Mouse (Mus musculus) spleen, adult 2 months (tissue): Measurements from ENCODE around the gene Xrcc6. TPM values are rescaled to one million over a fixed set of nuclear protein-coding genes. Genes with fewer than 3 reads are reported as not detected.
A peak's percentile ranks its signal among the peaks of the same experiment; 100 is the strongest.

ENCODE experiments used
- DNase-seq, 2 experiments: peaks; one replicate each; pipeline versions ENCODE4 v3.0.0 to v3.0.0-alpha.2; 2012 to 2021; ENCODE audit warnings: low spot score in 2 of 2, low read depth in 1 of 2
- H3K27ac ChIP-seq: fragments of 200-500 bp; 2 replicates; pipeline ENCODE4 v1.5.1; 2012; ENCODE audit warnings: low read length, inconsistent platforms; ENCODE audit not compliant: insufficient read depth
- H3K27me3 ChIP-seq: fragments of 200-500 bp; 2 replicates; pipeline ENCODE4 v1.6.1; 2012; ENCODE audit warnings: mild to moderate bottlenecking, moderate library complexity, low read length, inconsistent platforms; ENCODE audit not compliant: control insufficient read depth, insufficient read depth
- H3K36me3 ChIP-seq: fragments of 200-500 bp; 2 replicates; pipeline ENCODE4 v1.6.1; 2012; ENCODE audit warnings: mild to moderate bottlenecking, low read length, inconsistent platforms; ENCODE audit not compliant: control insufficient read depth, insufficient read depth
- H3K4me1 ChIP-seq: fragments of 200-500 bp; 2 replicates; pipeline ENCODE4 v1.6.1; 2011; ENCODE audit warnings: inconsistent platforms; ENCODE audit not compliant: control insufficient read depth, insufficient read depth, insufficient read length
- H3K4me3 ChIP-seq: fragments of 200-500 bp; 2 replicates; pipeline ENCODE4 v1.5.1; 2011; ENCODE audit warnings: mild to moderate bottlenecking, inconsistent platforms; ENCODE audit not compliant: insufficient read depth, insufficient read length; ENCODE audit errors: extremely low read depth
- CTCF ChIP-seq: fragments of 200-500 bp; IDR thresholded peaks from 2 replicates; pipeline ENCODE4 v1.5.1; 2011; ENCODE audit warnings: mild to moderate bottlenecking, inconsistent platforms; ENCODE audit not compliant: insufficient read depth, insufficient read length, insufficient replicate concordance; ENCODE audit errors: extremely low read depth
- POLR2A ChIP-seq: fragments of 200-500 bp; IDR thresholded peaks from 2 replicates; pipeline ENCODE4 v1.6.1; 2011; ENCODE audit warnings: low read depth, low read length, inconsistent platforms
- WGBS: fragments of 180-500 bp; shearing (Covaris S2); methylation state at CpG from one replicate; pipeline ENCODE4 v1.1.7; 2018; 5-methylcytosine and 5-hydroxymethylcytosine counted together
- polyA plus RNA-seq: library from polyadenylated mRNA; depleted of rRNA; stranded (reverse); fragments of >200 nt; gene quantifications from 2 replicates; pipeline ENCODE4 v1.2.3, GENCODE M21; 2012

Xrcc6 gene
- polyA plus RNA-seq, 1 experiment = 11.8 TPM

DNA sequence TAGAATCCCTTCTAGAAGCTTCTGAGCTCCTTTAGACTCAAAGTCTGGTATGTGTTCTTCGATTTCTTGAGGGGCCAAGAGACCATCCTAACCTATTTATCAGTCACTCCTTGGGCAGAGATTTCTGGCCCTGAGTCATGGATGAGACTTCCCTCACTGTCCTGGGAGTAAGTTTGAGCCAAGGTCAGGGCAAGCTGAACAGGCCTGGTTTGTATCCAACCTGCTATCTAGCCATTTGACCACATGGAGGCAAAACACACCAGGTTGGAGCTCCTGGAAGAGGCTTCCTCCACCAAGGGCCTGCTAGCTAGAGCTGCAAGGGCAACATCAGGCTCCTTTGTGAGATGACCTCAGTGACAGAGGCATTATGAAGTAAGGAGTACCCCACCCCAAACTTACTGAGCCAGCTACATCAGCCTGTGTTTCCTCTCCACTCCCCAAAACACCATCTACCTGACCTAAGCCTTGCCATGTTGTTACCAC, 71.1 kb downstream of the Xrcc6 start, which contains the start of gene 4930407I10Rik:
Gene 4930407I10Rik (plus strand): TSS at position 433 of the 483 bp plus-strand sequence.
- Histone ChIP-seq H3K27ac (no peak within 1 kb of the TSS), H3K27me3 (no peaks in the 10 kb centered on the region), H3K36me3 (no peaks in the 10 kb centered on the region), H3K4me1 (no peaks in the 10 kb centered on the region; the same call in 1 of the 2 replicates), H3K4me3 (no peak within 1 kb of the TSS)
- WGBS = 86% methylated on average over 1 of the region's 1 CpGs
- DNase-seq = no peak
- TF ChIP-seq CTCF (no peak), POLR2A (no peak)

DNA sequence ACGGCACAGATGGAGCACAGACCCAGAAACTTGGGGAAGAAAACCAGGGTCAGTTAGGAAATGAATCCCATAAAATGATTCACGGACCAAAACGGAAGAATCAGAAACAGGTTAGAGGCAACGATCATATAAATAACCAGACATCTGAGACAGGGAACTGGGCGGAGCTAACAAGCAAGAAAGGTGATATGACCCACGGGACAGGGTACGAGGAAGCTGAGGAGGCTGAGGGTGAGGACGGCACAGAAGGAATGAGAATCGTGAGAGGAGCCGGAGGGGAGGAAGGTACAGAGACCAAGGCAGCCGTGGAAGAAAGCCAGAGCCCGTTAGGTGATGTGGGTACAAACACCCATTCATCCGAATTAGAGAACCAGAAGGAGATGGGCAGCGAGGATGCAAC, 76.3 kb downstream of the Xrcc6 start:
- Histone ChIP-seq H3K27ac (no peak overlapping the region), H3K27me3 (no peaks in the 10 kb centered on the region), H3K4me3 (no peak overlapping the region), H3K36me3 (no peaks in the 10 kb centered on the region), H3K4me1 (no peaks in the 10 kb centered on the region)
- no peak for TF ChIP-seq CTCF
- no peak for TF ChIP-seq POLR2A
- 70% methylated on average over 14 of the region's 14 CpGs for WGBS
- no peak for DNase-seq

DNA sequence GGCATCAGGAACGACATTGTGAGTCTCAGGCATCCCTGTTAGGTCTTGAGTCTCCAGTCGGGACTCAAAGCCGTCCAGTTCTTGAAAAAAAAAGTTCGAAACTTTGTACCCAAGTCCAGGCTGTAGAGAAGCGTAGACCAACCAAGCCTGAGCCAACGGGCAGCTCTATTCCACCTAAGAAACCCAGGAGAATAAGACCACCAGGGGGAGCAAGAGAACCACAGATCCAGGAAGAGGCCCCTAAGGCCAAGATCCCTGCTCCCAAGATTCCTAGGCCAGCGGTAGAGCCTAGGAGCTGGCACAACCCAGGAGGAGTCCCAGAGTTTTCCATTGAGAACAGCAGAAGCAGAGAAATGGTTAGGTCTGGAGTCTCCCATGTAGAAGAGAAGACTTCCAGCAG, 77.9 kb downstream of the Xrcc6 start:
- 24% methylated on average over 7 of the region's 7 CpGs for WGBS
- Histone ChIP-seq H3K27ac (no peak overlapping the region), H3K27me3 (0 out of 2 replicates have a peak, but pooled peaks cover 4% of the 10 kb centered on the region), H3K36me3 (no peaks in the 10 kb centered on the region), H3K4me3 (no peak overlapping the region), H3K4me1 (peaks cover 2% of the 10 kb centered on the region; the same call in 1 of the 2 replicates)
- peak in 1 of 2 experiments; percentile 43 for DNase-seq
- peak; percentile 49; the same call in 1 of the 2 replicates for TF ChIP-seq CTCF
- no peak for TF ChIP-seq POLR2A

DNA sequence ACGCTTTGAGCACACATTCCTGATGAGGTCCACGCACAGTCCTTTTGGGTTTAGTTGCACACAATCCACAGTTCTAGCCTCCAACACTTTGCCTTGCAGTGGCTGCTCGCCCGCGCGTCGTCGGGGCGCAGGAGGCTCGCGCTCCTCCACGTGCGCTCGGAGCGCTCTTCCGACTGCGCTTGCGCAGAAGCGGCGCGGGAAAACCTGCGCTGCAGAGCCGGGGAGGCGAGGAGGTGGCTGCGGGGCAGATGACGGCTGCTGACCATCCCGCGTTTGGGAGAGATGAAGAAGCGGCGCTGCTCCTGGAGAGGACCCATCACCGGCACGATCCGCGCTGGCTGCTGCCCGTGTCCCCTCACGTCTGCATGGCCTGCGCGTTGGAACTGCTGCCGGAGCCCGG, 82.3 kb downstream of the Xrcc6 start, which contains the start of gene Mei1:
Gene Mei1 (plus strand): TSS at position 99 of the 400 bp plus-strand sequence.
- Histone ChIP-seq H3K36me3 (no peaks in the 10 kb centered on the region), H3K27ac (no peak within 1 kb of the TSS), H3K4me3 (no peak within 1 kb of the TSS), H3K4me1 (peaks cover 2% of the 10 kb centered on the region; the same call in 1 of the 2 replicates), H3K27me3 (0 out of 2 replicates have a peak, but pooled peaks cover 4% of the 10 kb centered on the region)
- TF ChIP-seq POLR2A = no peak
- no peak for TF ChIP-seq CTCF
- WGBS = 40% methylated on average over 40 of the region's 40 CpGs
- DNase-seq = no peak

DNA sequence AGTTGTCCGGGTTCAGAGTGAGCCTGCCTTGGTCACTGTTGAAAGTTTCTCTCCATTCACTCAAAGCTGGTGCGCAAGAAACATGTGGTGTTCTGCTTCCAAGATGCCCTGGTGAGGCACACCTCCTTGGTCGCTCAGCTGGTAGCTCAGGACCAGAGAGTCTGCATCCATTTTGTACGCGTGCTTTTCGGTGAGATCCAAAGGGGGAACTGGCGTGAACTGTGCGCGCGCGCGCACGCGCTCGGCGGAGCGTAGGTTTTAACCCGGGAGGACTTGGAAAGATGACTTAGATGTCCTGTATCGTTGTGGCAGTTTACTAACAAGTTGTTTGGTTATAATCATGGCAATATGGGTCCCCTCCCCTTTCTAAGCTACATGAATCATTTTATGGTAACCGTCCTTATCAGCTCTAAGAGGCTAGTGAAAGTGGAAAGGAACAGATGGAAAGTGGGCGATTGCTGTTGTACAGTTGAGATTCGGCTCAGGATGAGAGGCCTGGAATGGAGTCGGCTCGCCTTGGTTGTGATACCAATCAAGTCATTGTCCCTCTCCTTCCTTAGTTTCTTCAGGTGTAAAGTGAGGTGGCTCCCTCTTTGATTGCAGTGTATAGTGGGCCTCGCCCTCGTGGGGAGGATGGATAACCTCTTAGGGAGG, 84.3 kb downstream of the Xrcc6 start:
- peaks cover 2% of the 10 kb centered on the region; the same call in 1 of the 2 replicates for H3K4me1 ChIP-seq
- 91% methylated on average over 26 of the region's 26 CpGs for WGBS
- H3K27ac ChIP-seq = no peak overlapping the region
- H3K27me3 ChIP-seq = 0 out of 2 replicates have a peak, but pooled peaks cover 4% of the 10 kb centered on the region
- H3K36me3 ChIP-seq = no peaks in the 10 kb centered on the region
- no peak overlapping the region for H3K4me3 ChIP-seq
- DNase-seq = no peak
- no peak for TF ChIP-seq POLR2A
- TF ChIP-seq CTCF = no peak

DNA sequence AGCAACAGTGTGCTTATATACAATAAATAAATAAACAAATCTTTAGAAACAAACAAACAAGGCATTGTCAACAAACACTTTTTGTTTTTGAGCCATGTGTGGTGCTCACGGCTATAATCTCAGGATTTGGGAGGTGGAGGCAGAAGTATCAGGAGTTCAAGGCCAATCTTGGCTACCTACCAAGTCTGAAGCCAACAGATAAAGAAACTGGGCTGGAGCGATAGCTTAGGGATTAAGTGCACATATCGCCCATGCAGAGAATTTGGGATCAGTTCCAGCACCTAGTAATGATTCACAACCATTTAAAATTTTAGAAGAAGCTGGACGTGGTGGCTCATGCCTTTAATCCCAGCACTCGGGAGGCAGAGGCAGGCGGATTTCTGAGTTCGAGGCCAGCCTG, 85.9 kb downstream of the Xrcc6 start:
- 0 out of 2 replicates have a peak, but pooled peaks cover 4% of the 10 kb centered on the region for H3K27me3 ChIP-seq
- H3K4me3 ChIP-seq = no peak overlapping the region
- peaks cover 2% of the 10 kb centered on the region; the same call in 1 of the 2 replicates for H3K4me1 ChIP-seq
- DNase-seq = no peak
- 82% methylated on average over 7 of the region's 7 CpGs for WGBS
- TF ChIP-seq CTCF (no peak), POLR2A (no peak)
- H3K27ac ChIP-seq = no peak overlapping the region
- H3K36me3 ChIP-seq = no peaks in the 10 kb centered on the region

DNA sequence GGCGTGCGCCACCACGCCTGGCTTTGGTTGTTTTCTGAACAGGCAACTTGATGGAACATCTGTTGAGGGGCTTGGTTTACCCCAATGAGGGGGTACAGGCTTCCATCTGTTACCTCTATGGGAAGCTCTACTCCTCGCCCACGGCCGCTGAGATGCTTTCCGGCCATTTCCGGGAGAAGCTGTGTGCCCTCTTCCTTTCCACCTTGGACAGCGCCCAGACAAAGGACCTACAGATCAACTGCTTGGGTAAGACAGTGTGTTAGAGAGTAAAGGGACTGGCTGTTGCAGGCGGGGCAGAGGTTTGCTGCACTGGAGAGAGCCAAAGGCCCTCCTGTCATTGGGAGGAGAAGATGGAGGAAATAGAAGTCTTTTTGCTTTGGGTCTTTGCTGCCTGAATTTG, 92.2 kb downstream of the Xrcc6 start:
- no peak overlapping the region for H3K27ac ChIP-seq
- H3K36me3 ChIP-seq = no peaks in the 10 kb centered on the region
- DNase-seq = no peak
- no peak overlapping the region for H3K4me3 ChIP-seq
- no peaks in the 10 kb centered on the region for H3K4me1 ChIP-seq
- 61% methylated on average over 10 of the region's 10 CpGs for WGBS
- no peak for TF ChIP-seq POLR2A
- no peak for TF ChIP-seq CTCF
- no peaks in the 10 kb centered on the region for H3K27me3 ChIP-seq
